Comparison of ENCODE assay signal across 8 mouse cellular contexts in genomic region chr3:130963625-130964024, GRCm38 (mm10).
A peak's percentile ranks its signal among the peaks of the same experiment; 100 is the strongest.
DNase-seq lines count a peak whose midpoint lies in the region; ATAC-seq and TF ChIP-seq lines count a peak whose summit lies in the region.

No protein-coding gene starts in this region.

- TF ChIP-seq CTCF in thymus, adult 2 months (IDR thresholded peaks at IDR 0.05; ENCODE audit: borderline replicate concordance, control insufficient read depth, extremely low read depth, insufficient read depth, low read length, poor library complexity), result no peak

- ATAC-seq in hindbrain, embryonic 14.5 days (ENCODE audit: low FRiP score), result peak; percentile 69

- peak overlapping the region; percentile 46 for H3K4me2 ChIP-seq in hindbrain, embryonic 14.5 days (replicated peaks)

- peak overlapping the region; percentile 6; the same call in 1 of the 2 replicates for H3K4me3 ChIP-seq in hindbrain, embryonic 14.5 days (replicated peaks; ENCODE audit: low read length)
- H3K4me3 ChIP-seq in thymus, adult 2 months (ENCODE audit: control insufficient read depth, insufficient read depth, low read length), result no peak overlapping the region

- 12% methylated on average over 11 of the region's 11 CpGs for WGBS in hindbrain, embryonic 14.5 days
- 54% methylated on average over 11 of the region's 11 CpGs for WGBS in thymus, adult 2 months

- no peak for TF ChIP-seq POLR2A in thymus, adult 2 months (IDR thresholded peaks at IDR 0.05; ENCODE audit: control insufficient read depth, extremely low read depth, insufficient read depth, low read length, poor library complexity)

- peak overlapping the region; percentile 51 for H3K27ac ChIP-seq in hindbrain, embryonic 14.5 days
- H3K27ac ChIP-seq in thymus, adult 2 months (ENCODE audit: control insufficient read depth, insufficient read depth, low read length), result no peak overlapping the region

- no peaks in the 10 kb centered on the region for H3K36me3 ChIP-seq in hindbrain, embryonic 14.5 days (replicated peaks; ENCODE audit: control insufficient read depth, insufficient read depth)
- H3K36me3 ChIP-seq in thymus, adult 2 months (ENCODE audit: control insufficient read depth, insufficient read depth, low read length), result no peaks in the 10 kb centered on the region

- H3K9ac ChIP-seq in hindbrain, embryonic 14.5 days, result 0 out of 2 replicates have a peak overlapping the region, but pooled peaks have one; percentile 16

- H3K27me3 ChIP-seq in hindbrain, embryonic 14.5 days (ENCODE audit: control insufficient read depth, insufficient read depth, low read length), result no peaks in the 10 kb centered on the region
- H3K27me3 ChIP-seq in thymus, adult 2 months (ENCODE audit: control insufficient read depth, insufficient read depth, low read length), result no peaks in the 10 kb centered on the region

- H3K9me3 ChIP-seq in hindbrain, embryonic 14.5 days (ENCODE audit: control insufficient read depth, low read length), result no peaks in the 10 kb centered on the region

- peak; percentile 68 for DNase-seq in embryo, embryonic 11 days
- no peak for DNase-seq in embryo, embryonic 10 days (ENCODE audit: low spot score)
- DNase-seq in right cerebral cortex, postnatal 10 days (ENCODE audit: low spot score in 2 of 2), result peak; percentile 52 to 73
- no peak for DNase-seq in right cerebral cortex, postnatal 25 days
- DNase-seq in hindbrain, embryonic 14.5 days (ENCODE audit: low spot score), result peak; percentile 70
- peak; percentile 80 for DNase-seq in retina, postnatal 1 day
- no peak for DNase-seq in urinary bladder, postnatal 25 days (ENCODE audit: low spot score)
- no peak for DNase-seq in thymus, adult 2 months

- peaks cover 24% of the 10 kb centered on the region for H3K4me1 ChIP-seq in hindbrain, embryonic 14.5 days (replicated peaks; ENCODE audit: control insufficient read depth, insufficient read depth, low read length)
- peaks cover 13% of the 10 kb centered on the region for H3K4me1 ChIP-seq in thymus, adult 2 months (replicated peaks; ENCODE audit: control insufficient read depth, insufficient read depth, low read length)

Comparison
In these comparisons a context has a peak if more than half of its experiments do, and no peak if none do; other contexts are left out.
1. DNase-seq: peak in embryo, embryonic 11 days (single experiment), right cerebral cortex, postnatal 10 days (2 of 2), hindbrain, embryonic 14.5 days (single experiment) and retina, postnatal 1 day (single experiment); none in embryo, embryonic 10 days (single experiment), right cerebral cortex, postnatal 25 days (single experiment), urinary bladder, postnatal 25 days (single experiment) and thymus, adult 2 months (single experiment).